Mouse (Mus musculus) hindlimb bud, embryonic 11.5 days (tissue): Measurements from ENCODE around the gene Rps2.
"Not testable (repeated sequence)": the region's sequence is repeated elsewhere in the genome, so short reads cannot be mapped to it uniquely, and the experiment has no call there.

Experiments used
- DNase-seq: peaks from one replicate; pipeline ENCODE4 v3.0.0-alpha.2; 2012; ENCODE audit warnings: low read depth, low spot score; ENCODE audit errors: extremely low spot score

Gene Rps2

DNA sequence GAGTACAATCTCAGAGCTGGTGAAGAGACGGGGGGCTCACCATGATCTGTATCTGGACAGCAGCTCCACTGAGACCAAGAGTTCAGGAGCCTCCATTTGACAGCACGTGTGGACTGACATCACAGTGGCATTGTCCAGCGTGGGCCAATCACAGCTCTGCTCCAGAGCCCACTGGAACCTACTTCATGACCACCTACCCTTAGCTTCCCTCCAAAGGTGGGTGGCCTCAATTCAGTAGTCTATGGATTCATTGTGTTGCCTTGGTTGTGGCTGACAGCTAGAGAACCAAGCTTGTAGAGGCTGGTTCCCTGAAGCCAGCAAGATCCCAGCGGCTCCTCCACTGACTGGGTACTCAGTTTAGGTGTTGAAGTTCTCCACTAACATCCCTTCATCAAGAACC, at the start of gene Rps2, which contains the start of gene Rnf151:
TSS of gene Rps2 (plus strand) at position 174 of the 400 bp plus-strand sequence.
TSS of gene Rnf151 (minus strand) at position 121 of the 400 bp plus-strand sequence.
- no peak for DNase-seq

DNA sequence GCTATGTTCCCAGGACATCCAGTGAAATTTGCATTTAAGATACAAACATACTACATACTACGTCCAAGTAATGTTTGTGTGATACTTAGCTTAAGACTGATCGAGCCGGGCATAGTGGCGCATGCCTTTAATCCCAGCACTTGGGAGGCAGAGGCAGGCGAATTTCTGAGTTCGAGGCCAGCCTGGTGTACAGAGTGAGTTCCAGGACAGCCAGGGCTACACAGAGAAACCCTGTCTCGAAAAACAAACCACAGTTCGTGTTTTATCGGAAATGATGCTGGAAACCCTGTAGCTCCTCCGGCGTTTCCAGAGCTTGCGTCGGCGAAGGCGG, 48.7 kb upstream of the Rps2 start:
- not testable (repeated sequence) for DNase-seq

DNA sequence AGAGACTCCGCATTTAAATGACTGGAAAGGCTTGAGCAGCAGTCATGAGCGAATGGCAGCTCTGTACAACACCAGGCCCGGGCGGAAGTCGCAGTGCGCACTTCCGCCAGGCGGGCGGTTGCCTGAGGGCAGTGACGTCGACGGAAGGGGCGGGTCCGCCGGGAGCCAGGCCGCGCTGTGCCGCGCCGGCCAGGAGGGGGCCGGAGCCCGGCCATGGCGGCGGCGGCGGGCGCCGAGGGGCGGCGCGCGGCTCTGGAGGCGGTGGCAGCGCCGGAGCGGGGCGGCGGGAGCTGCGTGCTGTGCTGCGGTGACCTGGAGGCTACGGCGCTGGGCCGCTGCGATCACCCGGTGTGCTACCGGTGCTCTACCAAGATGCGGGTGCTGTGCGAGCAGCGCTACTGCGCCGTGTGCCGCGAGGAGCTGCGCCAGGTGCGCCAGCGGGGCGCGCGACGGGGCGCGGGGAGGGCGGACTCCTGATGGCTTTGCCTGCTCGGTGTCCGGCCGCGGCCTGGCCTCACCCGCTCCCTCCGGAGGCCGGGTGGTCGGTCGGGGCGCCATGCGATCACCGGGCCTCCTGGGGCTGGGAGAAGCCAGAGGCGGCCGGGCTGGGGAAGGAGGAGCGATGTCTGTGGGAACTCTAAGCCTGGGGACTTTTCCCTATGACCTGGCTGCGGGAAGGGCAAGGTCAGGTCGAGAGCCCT, 48.2 kb upstream of the Rps2 start, which contains the start of gene Zfp598:
TSS of gene Zfp598 (plus strand) at position 143 of the 701 bp plus-strand sequence.
- DNase-seq = peak; percentile 56

DNA sequence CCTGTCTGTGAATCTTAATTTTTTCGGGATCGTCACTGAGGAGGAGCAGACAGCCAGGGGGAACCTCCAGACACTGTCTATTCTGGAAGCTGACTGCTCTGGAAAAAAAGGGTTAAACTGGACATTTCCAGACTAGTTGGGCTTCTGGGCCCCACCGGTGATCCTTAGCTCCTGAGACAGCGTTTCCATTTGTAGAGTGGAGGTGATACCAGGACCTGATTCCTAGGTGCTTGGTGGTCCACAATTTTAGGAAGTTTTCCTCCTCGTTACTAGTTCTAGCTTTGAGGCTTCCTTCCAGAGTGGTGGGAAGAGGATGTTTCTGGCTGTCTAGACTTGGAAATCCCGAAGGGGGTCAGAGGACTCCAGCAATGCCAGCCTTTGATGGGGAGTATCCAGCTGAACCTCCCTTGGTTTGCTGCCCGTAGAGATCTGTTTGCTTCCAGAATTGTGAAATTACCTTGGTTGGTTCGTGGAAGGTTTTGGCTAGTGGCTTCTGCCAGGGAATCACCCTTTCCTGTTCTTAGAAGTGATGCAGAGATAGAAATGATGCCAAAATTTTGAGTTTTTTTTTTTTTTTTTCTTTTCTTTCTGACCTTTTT, 47.6 kb upstream of the Rps2 start:
- DNase-seq = no peak

DNA sequence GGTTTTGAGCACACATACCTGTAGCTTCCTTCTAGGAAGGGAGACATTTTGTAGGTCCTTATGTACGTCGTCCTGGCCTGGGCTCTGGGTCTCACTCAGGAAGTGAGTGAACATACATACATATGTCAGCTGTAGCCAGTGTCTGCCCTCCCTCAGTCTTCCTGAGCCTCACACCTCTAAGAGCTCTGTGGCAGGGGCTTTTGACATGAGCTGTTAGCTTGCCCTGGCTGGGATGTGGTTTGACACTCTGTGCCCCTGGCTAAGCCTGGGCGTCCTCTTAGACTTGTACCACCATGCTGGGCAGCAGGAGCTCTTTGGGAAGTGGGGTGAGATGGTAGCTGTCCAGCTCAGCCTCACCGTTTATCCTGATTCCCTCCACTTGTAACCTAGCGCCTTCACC, 46.6 kb upstream of the Rps2 start:
- no peak for DNase-seq

DNA sequence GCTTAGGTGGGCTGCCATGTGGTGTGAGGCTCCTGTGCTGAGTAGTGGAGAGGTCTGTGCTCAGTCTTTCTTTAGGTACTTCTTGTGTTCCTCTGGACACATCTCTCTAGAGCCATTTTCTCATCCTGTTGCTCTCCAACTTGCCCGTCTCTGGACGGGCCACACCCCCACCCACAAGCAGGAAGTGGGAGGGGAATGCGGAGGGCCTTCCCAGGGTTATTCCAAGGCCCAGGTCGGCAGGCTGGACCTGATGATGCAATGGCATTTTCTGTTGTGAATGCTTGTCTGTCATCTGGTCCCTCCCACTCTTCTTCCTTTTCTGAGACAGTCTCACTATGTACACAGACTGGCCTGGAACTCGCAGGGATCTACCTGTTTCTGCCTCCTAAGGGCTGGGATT, 45.8 kb upstream of the Rps2 start:
- DNase-seq = no peak

DNA sequence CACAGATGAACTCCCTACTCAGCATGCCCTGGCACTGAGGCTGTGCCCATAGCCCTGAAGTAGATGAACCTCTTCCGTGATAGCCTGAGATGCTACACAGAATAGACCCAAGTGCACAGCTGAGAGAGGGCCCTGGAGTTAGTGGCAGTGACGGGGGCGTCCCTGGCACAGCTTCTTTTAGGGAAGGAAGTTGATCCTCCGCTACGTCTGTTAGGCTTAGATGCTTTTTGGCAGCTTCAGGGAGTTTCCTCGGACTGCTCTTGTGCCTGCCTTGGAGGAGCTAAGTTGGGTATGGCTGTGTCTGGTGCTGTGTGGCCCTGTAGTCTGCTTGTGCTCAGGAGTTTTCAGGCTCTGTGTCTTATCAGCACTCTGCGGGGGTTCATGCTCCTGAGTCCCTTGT, 43.6 kb upstream of the Rps2 start:
- no peak for DNase-seq

DNA sequence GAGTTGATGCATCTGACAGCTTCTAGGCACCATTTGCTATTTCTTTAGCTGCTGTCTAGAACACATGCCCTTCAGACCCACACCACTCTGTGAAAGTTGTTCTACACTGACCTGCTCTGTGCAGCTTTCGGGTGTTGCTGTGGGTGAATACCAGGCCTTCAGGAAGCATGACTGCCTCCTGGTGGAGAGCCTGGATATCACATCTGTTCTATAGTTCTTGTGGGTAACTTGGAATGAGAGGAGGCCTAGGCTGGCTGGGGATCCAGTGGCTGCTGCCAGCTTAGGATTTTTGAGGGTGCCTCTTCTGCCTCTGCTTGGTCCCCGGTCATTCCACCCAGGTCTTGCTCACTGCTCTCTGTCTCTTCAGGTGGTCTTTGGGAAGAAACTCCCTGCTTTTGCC, 41.7 kb upstream of the Rps2 start:
- peak; percentile 54 for DNase-seq

DNA sequence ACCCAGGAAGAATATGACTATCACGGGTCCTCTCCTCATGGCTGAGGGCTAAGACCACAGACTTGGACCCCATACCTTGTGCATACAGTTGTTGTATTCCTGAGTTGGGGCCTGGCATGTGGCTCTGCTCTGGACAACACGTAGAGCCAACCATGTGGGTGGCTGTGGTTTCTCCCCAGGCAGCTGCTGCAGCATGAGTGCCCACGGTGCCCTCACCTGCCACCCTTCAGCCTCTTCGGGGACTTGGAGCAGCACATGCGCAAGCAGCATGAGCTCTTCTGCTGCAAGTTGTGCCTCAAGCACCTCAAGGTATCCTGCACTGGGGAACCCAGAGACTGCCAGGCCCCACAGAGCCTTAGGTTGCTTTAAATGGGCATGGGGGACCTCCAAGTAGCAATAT, 41.0 kb upstream of the Rps2 start:
- DNase-seq = no peak

DNA sequence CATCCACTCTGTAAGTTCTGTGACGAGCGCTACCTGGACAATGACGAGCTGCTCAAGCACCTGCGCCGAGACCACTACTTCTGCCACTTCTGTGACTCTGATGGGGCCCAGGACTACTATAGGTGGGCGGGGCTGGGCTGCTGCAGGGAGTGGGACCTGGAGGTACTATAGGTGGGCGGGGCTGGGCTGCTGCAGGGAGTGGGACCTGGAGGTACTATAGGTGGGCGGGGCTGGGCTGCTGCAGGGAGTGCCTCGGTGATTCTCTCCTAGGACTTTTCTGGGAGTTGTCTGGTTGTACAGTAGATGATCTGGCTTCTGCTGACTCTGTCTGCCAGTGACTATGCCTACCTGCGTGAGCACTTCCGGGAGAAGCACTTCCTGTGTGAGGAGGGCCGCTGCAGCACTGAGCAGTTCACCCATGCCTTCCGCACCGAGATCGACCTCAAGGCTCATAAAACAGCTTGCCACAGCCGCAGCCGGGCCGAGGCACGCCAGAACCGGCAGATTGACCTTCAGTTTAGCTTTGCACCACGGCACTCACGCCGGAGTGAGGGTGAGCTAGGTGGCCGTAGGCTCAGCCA, 40.3 kb upstream of the Rps2 start:
- DNase-seq = no peak

DNA sequence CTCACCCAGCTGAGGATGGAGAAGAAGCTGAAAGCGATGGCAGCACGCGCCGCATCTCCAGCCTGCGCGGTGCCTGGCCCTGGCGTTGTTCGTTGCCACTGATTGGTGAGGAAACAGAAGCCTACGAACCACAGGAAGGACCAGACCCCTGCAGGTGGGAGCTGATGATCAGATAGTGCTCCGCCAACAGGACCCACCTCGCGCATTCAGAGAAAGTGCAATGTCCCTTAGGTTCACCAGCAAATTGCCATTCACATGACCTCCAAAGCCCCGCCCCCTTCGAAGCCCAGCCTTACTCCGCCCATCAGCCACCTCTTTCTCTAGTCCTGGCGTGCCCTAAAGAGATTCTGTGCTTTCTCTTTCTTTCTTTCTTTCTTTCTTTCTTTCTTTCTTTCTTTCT, 31.4 kb upstream of the Rps2 start:
- no peak for DNase-seq

DNA sequence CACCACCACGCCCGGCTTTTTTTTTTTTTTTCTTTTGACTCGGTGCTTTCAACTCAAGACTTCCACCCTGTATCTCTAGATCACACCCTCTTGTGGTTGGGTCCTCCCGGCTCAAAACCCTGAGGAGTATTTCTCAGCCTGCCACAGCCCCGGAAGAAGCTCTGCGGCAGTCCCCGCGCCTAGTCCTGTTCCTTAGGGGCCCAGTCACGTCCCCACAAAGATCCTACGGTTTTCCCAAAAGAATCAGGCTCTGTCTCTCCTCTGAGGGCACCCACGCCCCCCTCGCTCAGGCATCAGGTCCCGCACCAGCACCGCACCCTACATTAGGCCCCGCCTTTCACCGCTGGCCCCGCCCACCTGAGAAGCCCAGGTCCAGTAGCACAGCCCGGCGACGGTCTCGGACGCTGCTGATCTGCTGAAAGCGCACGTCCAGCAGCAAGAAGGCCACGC, 30.7 kb upstream of the Rps2 start:
- no peak for DNase-seq

DNA sequence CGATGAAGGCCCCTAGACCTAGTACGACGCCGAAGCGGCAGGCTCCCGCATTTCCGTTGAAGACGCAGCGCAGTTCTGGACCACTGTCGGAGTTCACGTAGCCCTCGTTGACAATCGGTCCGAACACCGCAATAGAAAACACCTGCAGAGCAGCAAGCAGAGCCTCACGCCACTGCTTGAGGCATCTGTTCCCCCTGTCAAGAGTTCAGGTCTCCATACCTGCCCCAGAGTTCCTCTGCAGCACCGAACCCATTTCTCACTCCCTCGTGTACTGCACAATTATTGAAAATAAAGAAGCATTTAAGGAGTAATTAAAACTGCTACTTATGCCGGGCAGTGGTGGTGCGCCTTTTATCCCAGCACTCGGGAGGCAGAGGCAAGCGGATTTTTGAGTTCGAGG, 30.3 kb upstream of the Rps2 start:
- no peak for DNase-seq

DNA sequence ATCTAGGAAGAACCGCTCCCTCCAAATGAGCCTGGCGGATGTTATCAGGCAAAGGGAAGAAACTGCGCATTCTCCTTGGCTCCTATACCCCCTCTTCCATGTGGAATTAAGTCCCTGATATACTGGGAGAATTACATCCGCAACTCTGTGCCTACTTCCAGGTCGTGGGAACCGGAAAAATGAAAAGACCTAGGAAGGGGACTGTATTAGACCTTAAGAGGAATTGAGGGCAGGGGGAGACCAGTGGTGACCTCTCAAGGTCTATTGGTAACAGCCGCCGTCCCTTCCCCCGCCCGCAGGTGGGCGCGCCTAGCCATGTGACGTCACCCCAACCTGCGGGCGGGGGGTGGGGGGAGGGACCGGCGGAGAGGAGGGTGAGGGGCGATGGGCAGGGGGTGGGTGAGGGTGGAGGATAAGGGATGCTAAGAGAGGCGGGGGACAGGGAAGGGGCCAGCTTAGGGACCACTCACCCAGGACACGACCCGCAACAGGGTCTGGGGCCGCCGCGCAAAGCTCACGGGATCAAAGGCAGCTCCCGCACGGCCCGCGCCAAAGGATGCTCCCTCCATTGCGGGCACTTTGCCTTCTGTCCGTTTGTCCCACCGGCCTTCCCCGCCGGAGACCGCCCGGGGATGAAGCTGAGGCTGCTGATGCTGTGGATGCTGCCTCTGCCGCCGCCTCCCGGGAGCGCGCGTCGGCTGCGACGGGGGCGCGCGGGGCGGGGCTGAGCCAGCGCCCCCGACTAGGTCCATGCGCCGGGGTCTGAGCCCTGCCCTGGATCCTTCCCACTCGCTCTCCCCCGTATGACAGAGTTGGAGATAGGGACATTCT, 28.4 kb upstream of the Rps2 start, which contains the start of gene Syngr3:
TSS of gene Syngr3 (minus strand) at position 705 of the 831 bp plus-strand sequence.
- no peak for DNase-seq

DNA sequence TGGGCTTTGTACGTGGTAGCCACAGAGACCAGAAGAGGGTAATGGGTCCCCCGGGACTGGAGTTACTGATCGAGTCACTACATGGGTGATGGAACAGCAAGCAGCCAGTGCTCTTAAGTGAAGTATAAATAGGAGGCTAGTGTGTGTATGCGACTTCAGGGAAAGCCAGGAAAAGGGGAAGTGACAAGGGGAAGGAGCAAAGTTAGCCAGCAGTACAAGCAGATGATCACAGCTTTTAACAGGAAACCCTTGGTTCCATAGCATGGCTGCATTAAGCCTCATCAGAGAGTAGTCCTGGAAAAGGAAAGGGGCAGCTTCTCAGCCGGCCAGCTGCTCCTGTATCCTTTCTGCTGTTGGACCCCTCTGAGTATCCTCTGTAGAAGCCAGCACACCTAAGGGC, 25.5 kb upstream of the Rps2 start:
- no peak for DNase-seq

DNA sequence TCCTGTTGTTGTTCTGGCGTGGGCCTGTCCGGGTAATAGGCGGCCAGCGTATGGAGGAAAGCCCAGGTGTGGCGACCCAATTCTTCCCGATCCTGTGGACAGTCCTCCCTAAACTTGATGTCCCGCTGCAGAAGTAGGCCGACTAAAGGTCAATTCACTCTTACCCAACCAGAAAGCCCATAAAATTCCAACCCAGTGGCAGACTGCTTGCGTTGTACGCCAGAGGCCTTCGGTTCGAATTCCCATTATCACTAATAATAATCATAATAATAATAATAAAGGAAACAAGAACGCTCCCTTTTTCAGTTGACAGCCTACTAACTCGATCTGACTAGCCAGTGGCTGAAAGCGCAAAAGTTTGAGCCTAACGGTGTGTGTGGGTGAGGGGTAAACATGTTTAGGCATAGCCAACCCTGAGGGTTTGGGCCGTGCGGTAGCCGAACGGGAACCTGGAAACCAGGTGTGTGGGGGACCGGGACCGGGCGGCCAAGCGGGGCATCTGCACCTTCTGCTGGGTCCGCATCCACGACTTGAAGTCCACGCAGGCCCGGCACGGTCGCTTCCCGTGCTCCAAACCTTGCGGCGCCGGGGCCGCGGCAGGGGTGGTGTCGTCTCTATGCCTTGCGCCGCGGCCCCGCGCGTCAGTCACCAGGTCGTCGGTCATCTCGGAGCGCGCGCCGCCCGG, 22.4 kb upstream of the Rps2 start:
- no peak for DNase-seq

DNA sequence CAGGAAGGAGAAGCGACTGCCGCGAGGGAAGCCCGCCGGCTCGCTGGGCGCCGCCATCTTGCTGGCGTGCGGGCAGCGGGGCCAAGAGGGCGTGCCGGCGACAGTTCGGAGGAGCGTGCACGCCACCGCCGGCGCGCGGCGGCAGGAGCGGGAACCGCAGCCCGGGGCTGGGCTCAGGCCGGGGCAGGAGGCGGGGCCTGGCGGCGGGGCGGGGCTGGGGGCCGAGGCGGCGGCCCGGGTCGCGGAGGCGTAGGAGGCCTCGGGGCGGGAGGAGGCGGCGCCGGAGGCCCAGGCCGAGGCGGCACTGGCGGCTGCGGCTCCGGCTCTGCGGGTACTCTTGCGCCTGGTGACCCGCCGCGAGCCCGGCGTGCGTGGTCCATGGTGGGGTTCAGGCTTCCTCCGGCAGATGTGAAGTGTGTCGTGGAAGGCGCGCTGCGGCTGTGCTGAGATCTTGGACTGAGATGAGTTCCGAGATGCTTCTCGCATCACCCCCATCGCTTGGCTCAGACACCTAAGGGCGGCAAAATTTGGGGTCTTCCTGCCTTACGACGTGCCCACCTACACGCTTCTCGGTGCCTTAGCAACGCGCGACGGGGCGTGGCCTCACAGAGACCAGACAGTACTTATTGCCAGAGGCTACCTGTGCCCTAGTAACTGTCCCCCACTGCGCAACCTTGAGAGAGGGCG, 21.8 kb upstream of the Rps2 start, which contains the start of the genes Gfer and Noxo1:
TSS of gene Gfer (minus strand) at position 146 of the 687 bp plus-strand sequence.
TSS of gene Noxo1 (plus strand) at position 224 of the 687 bp plus-strand sequence.
- DNase-seq = no peak

DNA sequence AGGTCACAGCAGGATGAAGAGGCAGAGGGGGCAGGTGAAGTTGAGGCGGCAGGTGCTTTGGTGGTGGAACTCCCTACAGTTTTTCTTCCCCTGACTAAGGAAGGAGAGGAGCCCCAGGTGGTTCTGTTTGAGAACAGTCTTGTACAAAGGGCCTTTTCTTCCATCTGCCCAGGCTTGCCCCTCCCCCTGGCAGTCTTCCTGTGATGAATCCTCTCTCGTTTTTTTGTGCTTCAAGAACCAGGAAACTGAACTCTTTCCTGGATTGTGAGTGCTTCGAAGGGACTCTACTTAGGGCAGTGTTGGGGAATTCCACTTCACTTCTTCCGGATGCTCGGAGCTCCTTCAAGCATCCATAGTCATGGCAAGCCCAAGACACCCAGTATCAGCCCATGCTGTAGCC, 19.9 kb upstream of the Rps2 start:
- DNase-seq = no peak

DNA sequence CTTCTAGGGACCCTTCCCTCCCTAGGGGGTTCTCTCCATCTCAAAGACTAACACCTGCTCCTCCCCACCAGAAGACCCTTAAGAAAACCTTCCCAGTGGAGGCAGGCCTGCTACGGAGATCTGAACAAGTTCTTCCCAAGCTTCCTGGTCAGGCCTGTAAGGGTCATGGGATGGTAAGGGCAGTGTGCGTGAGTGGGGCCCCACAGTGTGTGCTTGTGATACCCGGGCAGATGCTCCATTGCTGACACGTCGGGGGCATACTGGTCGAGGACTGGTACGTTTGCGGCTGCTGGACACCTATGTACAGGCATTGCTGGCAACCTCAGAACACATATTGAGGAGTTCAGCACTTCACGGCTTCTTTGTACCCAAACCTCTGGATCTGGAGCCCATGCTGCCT, 19.2 kb upstream of the Rps2 start:
- DNase-seq = no peak

DNA sequence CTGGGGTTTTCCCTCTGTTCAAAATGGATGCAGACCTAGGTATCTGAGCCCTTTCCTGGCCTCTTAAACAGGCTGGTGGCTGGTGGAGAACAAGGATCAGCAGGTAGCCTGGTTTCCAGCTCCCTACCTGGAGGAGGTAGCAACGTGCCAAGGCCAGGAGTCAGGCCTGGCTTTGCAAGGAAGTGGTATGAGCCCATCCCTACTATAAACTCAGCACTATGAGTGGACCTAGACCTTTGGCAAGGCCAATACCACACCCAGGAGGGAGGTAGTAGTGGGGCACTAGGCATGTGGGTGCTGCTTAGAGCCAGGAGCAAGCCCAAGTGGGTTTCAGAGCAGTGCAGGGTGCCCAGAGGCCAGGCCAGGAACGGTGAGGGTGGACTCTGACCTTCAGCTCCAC, 18.4 kb upstream of the Rps2 start:
- DNase-seq = no peak
